Mouse (Mus musculus): ENCODE measurements around the gene Lig1. TPM values are rescaled to one million over a fixed set of nuclear protein-coding genes. Genes with fewer than 3 reads are reported as not detected.

The Lig1 gene
- polyA plus RNA-seq, 1 experiment from 2014 or later, result 135 TPM

DNA sequence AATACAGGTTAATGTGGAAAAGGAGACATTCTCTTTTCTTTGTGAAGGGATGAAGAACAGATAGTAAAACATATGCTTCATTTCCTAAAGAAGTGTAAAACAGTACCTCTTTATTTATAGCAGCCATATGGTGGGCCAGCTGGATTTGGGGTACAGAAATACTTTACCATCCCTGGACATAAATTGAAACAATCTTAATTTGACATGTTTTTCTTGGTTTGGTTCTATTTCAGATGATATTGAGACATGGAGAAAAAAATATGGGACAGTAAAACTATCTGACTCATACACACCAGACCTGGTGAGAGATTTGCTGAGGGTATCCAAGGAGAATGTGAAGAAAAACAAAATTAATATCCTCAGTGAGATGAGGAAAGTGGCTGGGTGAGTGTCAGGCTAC lies 78.9 kb downstream of the Lig1 start:
- H3K27ac ChIP-seq (ENCODE audit: low read depth), result no peak overlapping the region
- no peaks in the 10 kb centered on the region for H3K27me3 ChIP-seq (ENCODE audit: insufficient read depth, low read length)
- no peaks in the 10 kb centered on the region for H3K4me1 ChIP-seq (ENCODE audit: insufficient read depth)
- H3K4me2 ChIP-seq, result no peak overlapping the region
- H3K9me3 ChIP-seq (ENCODE audit: low read depth, low read length), result no peaks in the 10 kb centered on the region
- no peak for DNase-seq
- TF ChIP-seq CTCF (IDR thresholded peaks at IDR 0.05; ENCODE audit: low read depth), result no peak
- ATAC-seq (ENCODE audit: insufficient read depth), result no peak
- H3K9ac ChIP-seq, result no peak overlapping the region
- peaks cover 16% of the 10 kb centered on the region for H3K36me3 ChIP-seq (ENCODE audit: insufficient read depth)
- no peak overlapping the region for H3K4me3 ChIP-seq (ENCODE audit: low read depth, low read length)

Other genes starting within 250 kb of the Lig1 start
- 123 and 128 TPM in 2 replicates for gene Chmp2a, start 242.5 kb upstream of the Lig1 start, polyA plus RNA-seq (2014; fragmentation: Nextera tagmentation; extraction: Ambion mirVana)
- gene Ube2m, start 239.0 kb upstream of the Lig1 start, polyA plus RNA-seq (2014; fragmentation: Nextera tagmentation; extraction: Ambion mirVana), result 150 and 168 TPM in 2 replicates
- 2.3 and 3.3 TPM in 2 replicates for gene Mzf1, start 222.5 kb upstream of the Lig1 start, polyA plus RNA-seq (2014; fragmentation: Nextera tagmentation; extraction: Ambion mirVana)
- gene Vmn1r85, start 182.1 kb upstream of the Lig1 start, polyA plus RNA-seq (2014; fragmentation: Nextera tagmentation; extraction: Ambion mirVana), result not detected in 2 replicates
- not detected in 2 replicates for gene Vmn1r86, start 157.4 kb upstream of the Lig1 start, polyA plus RNA-seq (2014; fragmentation: Nextera tagmentation; extraction: Ambion mirVana)
- not detected in 2 replicates for gene Vmn1r87, start 137.1 kb upstream of the Lig1 start, polyA plus RNA-seq (2014; fragmentation: Nextera tagmentation; extraction: Ambion mirVana)
- gene Vmn1r88, start 117.7 kb upstream of the Lig1 start, polyA plus RNA-seq (2014; fragmentation: Nextera tagmentation; extraction: Ambion mirVana), result not detected in 2 replicates
- gene Vmn1r89, start 64.3 kb upstream of the Lig1 start, polyA plus RNA-seq (2014; fragmentation: Nextera tagmentation; extraction: Ambion mirVana), result not detected in 2 replicates
- gene Zswim9, start 1.4 kb downstream of the Lig1 start, polyA plus RNA-seq (2014; fragmentation: Nextera tagmentation; extraction: Ambion mirVana), result 8.1 and 10.2 TPM in 2 replicates
- 1.5 and 1.6 TPM in 2 replicates for gene Pla2g4c, start 47.4 kb downstream of the Lig1 start, polyA plus RNA-seq (2014; fragmentation: Nextera tagmentation; extraction: Ambion mirVana)
- not detected in 2 replicates for gene Cabp5, start 120.8 kb downstream of the Lig1 start, polyA plus RNA-seq (2014; fragmentation: Nextera tagmentation; extraction: Ambion mirVana)
- not detected in 2 replicates for gene Bsph1, start 173.6 kb downstream of the Lig1 start, polyA plus RNA-seq (2014; fragmentation: Nextera tagmentation; extraction: Ambion mirVana)

Data from lung, embryonic 14.5 days (tissue).